Mouse (Mus musculus) liver, embryonic 18 days (tissue): ENCODE results near the gene Wdr25. TPM values are rescaled to one million over a fixed set of nuclear protein-coding genes. Genes with fewer than 3 reads are reported as not detected.

Experiments used
- polyA plus RNA-seq: library from polyadenylated mRNA; depleted of rRNA; stranded (reverse); fragments of >200 nt; gene quantifications from 2 replicates; pipeline ENCODE4 v1.2.3, GENCODE M21; 2012; rRNA removed

The Wdr25 gene
- 2.9 and 3.7 TPM in 2 replicates for polyA plus RNA-seq

GRCm38 (mm10) chr12:108892989-108893714, at the start of gene Wdr25:
TSS of gene Wdr25 (plus strand) at chr12:108893631.

GRCm38 (mm10) chr12:108893715-108894431, 442 bp downstream of the Wdr25 start, which contains the start of gene Wars:
TSS of gene Wars (minus strand) at chr12:108894174.

GRCm38 (mm10) chr12:109068167-109068653, 174.8 kb downstream of the Wdr25 start, which contains the start of gene Begain:
TSS of gene Begain (minus strand) at chr12:109068217.

Other genes starting within 250 kb of the Wdr25 start
- 0.08 and 0.12 TPM in 2 replicates for gene Degs2, start 191.3 kb upstream of the Wdr25 start, polyA plus RNA-seq
- 8.7 and 11.1 TPM in 2 replicates for gene Yy1, start 100.7 kb upstream of the Wdr25 start, polyA plus RNA-seq
- gene Slc25a29, start 57.7 kb upstream of the Wdr25 start, polyA plus RNA-seq = 2.8 TPM in 2 replicates
- gene Slc25a47, start 57.6 kb upstream of the Wdr25 start, polyA plus RNA-seq = 90.3 and 111 TPM in 2 replicates
- 15.0 and 15.5 TPM in 2 replicates for gene Wars, start 543 bp downstream of the Wdr25 start, polyA plus RNA-seq
- gene Begain, start 174.6 kb downstream of the Wdr25 start, polyA plus RNA-seq = 0.66 and 0.79 TPM in 2 replicates